Mouse (Mus musculus): ENCODE data around the gene Fam43a.

Fam43a gene

DNA sequence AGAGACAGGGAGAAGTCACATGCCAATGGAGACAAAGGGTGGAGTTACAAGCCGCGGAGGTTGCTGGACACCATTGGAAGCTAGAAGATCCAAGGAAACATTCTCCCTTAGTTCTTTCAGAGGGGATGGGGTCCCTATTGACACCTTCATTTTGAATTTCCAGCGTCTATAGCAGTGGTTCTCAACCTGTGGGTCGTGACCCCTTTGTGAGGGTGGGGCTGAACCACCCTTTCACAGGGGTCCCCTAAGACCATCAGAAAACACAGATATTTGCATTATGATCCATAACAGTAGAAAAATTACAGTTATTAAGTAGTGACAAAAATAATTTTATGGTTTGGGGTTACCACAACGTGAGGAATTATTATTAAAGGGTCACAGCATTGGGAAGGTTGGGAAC lies 30.0 kb downstream of the Fam43a start:
- DNase-seq (ENCODE audit: low spot score in 2 of 2) = no peak

GRCm38 (mm10) chr16:30633906-30634746 lies 34.6 kb downstream of the Fam43a start:
- no peak for DNase-seq (ENCODE audit: low spot score in 2 of 2)

DNA sequence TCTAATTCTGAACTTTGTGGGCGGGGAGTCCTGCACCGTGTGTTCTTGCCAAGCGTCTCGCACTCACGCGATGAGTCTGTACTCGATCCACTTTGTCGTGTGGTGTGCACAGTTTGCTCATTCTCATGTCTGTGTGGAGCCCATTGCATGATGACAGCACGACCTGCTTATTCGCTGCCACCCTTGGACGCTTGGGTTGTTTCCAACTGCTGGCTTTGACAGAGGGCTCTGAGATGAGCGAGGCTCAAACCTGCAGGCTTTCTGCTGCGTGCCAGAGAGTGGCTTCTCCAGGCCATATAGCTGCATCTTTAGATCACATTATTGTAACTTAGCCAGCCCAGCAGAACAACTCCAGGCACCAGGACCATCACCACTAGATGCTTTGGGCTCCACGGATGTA lies 39.1 kb downstream of the Fam43a start:
- no peak for DNase-seq (ENCODE audit: low spot score in 2 of 2)

DNA sequence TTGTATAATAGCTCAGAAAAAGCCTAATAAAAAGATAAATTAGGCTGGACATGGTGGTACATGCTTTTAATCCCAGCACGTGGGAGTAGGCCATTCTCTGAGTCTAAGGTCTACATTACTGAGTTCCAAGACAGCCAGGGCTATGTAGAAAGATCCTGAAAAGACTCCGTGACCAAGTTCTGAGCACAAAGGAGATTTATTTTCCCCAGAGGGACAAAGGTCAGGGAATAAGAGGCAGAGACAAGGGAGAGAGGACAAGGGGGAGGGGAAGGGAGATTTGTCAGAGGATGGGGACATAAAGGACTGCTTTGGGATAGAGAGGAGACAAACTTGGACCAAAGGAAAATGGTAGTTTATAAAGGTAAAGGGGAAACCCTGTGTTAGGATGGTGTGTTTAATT lies 41.1 kb downstream of the Fam43a start:
- DNase-seq (ENCODE audit: low spot score in 2 of 2) = no peak

GRCm38 (mm10) chr16:30641408-30641807 lies 41.9 kb downstream of the Fam43a start:
- DNase-seq (ENCODE audit: low spot score in 2 of 2) = no peak

GRCm38 (mm10) chr16:30642229-30642628 lies 42.7 kb downstream of the Fam43a start:
- no peak for DNase-seq (ENCODE audit: low spot score in 2 of 2)

GRCm38 (mm10) chr16:30644981-30645380 lies 45.5 kb downstream of the Fam43a start:
- peak; percentile 40 to 62 for DNase-seq (ENCODE audit: low spot score in 2 of 2)

GRCm38 (mm10) chr16:30645841-30646558 lies 46.5 kb downstream of the Fam43a start:
- DNase-seq (ENCODE audit: low spot score in 2 of 2) = peak; percentile 82

DNA sequence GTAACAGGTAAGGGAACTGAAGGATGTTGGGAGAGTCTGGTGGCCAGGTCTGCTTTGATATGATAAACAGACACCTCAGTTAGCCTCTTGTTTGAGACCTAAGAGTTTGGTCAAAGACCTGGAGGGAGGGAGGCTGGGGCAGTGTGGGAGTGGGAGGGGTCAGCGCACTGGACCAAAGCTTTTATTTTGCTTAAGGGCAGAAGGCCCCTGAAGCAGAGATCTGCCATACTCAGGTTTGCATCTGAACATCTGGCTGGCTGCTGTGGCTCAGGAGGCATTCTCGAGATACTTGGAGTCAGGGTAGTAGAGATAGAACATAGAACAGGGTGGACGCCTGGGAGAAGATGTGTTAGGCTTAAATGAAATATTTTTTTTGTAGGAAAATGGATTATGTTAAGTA lies 47.3 kb downstream of the Fam43a start:
- DNase-seq (ENCODE audit: low spot score in 2 of 2) = no peak

DNA sequence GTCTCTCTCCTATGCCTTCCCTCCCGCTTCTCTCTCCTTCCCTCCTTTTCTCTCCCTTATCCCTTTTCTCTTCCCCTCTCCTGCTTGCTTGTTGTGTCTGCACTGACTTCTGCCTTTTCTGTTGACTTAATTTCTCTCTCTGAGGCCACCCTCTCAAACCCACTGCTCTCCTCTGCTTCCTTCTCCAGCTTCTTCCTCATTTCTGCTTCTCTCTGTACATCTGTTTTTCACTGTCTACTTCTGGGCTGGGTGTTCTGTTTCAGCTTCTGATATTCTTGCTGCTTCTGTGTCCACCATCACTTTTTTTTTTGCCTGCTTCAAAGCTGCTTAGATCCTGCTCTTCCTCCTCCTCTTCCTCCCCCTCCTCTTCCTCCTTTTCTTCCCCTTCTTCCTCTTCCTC lies 51.8 kb downstream of the Fam43a start:
- DNase-seq (ENCODE audit: low spot score in 2 of 2) = peak; percentile 32 to 37
